ENCODE assay signal across 19 mouse cellular contexts in genomic region chr4:57892001-57892586, GRCm38 (mm10). TPM values are rescaled to one million over a fixed set of nuclear protein-coding genes. Genes with fewer than 3 reads are reported as not detected.
DNase-seq lines count a peak whose midpoint lies in the region; ATAC-seq and TF ChIP-seq lines count a peak whose summit lies in the region.
"Had no signal": no experiment of that assay in that cellular context is flagged by ENCODE, and none has a peak within 500 bp of the region (broad histone marks: within the 10 kb centered on the region; RNA-seq: fewer than 3 reads in every experiment).

No protein-coding gene starts in this region.

- intact Hi-C loops in gastrocnemius, postnatal 36 days (cut with DNase I): no loop called here

- peak overlapping the region; percentile 62 for H3K27ac ChIP-seq in hindbrain, embryonic 12.5 days
- H3K27ac ChIP-seq in midbrain, embryonic 12.5 days (replicated peaks): peak overlapping the region; percentile 52
- peak overlapping the region; percentile 37; the same call in 1 of the 2 replicates for H3K27ac ChIP-seq in neural tube, embryonic 15.5 days (replicated peaks)
- H3K27ac ChIP-seq: gastrocnemius, adult 2 months; heart, adult 2 months; kidney, embryonic 15.5 days; layer of hippocampus, adult 2 months; lung, embryonic 15.5 days had no signal

- no peaks in the 10 kb centered on the region for H3K27me3 ChIP-seq in hindbrain, embryonic 12.5 days
- H3K27me3 ChIP-seq in midbrain, embryonic 12.5 days: no peaks in the 10 kb centered on the region
- H3K27me3 ChIP-seq in neural tube, embryonic 15.5 days (replicated peaks): no peaks in the 10 kb centered on the region
- H3K27me3 ChIP-seq: kidney, embryonic 15.5 days; lung, embryonic 15.5 days had no signal

- WGBS in hindbrain, embryonic 12.5 days: 40% methylated on average over 10 of the region's 10 CpGs
- 53% methylated on average over 10 of the region's 10 CpGs for WGBS in midbrain, embryonic 12.5 days
- 46% methylated on average over 10 of the region's 10 CpGs for WGBS in neural tube, embryonic 15.5 days
- WGBS in lung, adult 2 months: 84% methylated on average over 10 of the region's 10 CpGs

- H3K4me1 ChIP-seq in hindbrain, embryonic 12.5 days: peaks cover 24% of the 10 kb centered on the region
- peaks cover 18% of the 10 kb centered on the region for H3K4me1 ChIP-seq in midbrain, embryonic 12.5 days
- peaks cover 13% of the 10 kb centered on the region for H3K4me1 ChIP-seq in neural tube, embryonic 15.5 days
- H3K4me1 ChIP-seq in lung, adult 2 months (ENCODE audit: control insufficient read depth, insufficient read depth, low read length): no peaks in the 10 kb centered on the region

- no peaks in the 10 kb centered on the region for H3K36me3 ChIP-seq in hindbrain, embryonic 12.5 days
- no peaks in the 10 kb centered on the region for H3K36me3 ChIP-seq in midbrain, embryonic 12.5 days
- H3K36me3 ChIP-seq in neural tube, embryonic 15.5 days: no peaks in the 10 kb centered on the region
- H3K36me3 ChIP-seq: G1E had no signal

- no peak overlapping the region for H3K9ac ChIP-seq in hindbrain, embryonic 12.5 days
- H3K9ac ChIP-seq in midbrain, embryonic 12.5 days (replicated peaks): no peak overlapping the region
- no peak overlapping the region for H3K9ac ChIP-seq in neural tube, embryonic 15.5 days (replicated peaks)
- H3K9ac ChIP-seq: kidney, embryonic 15.5 days; lung, embryonic 15.5 days had no signal

- 0 out of 2 replicates have a peak overlapping the region, but pooled peaks have one; percentile 3 for H3K4me2 ChIP-seq in hindbrain, embryonic 12.5 days (replicated peaks)
- no peak overlapping the region for H3K4me2 ChIP-seq in midbrain, embryonic 12.5 days (replicated peaks)
- no peak overlapping the region for H3K4me2 ChIP-seq in neural tube, embryonic 15.5 days
- H3K4me2 ChIP-seq: kidney, embryonic 15.5 days; liver, embryonic 11.5 days; lung, embryonic 15.5 days had no signal

- peak; percentile 79 for ATAC-seq in hindbrain, embryonic 12.5 days (ENCODE audit: low FRiP score)
- ATAC-seq in midbrain, embryonic 12.5 days (ENCODE audit: low FRiP score, low read depth): peak; percentile 76; the same call in 1 of the 2 replicates
- peak; percentile 52 for ATAC-seq in neural tube, embryonic 15.5 days (ENCODE audit: low FRiP score)

- no peaks in the 10 kb centered on the region for H3K9me3 ChIP-seq in hindbrain, embryonic 12.5 days (replicated peaks)
- H3K9me3 ChIP-seq in midbrain, embryonic 12.5 days: no peaks in the 10 kb centered on the region
- no peaks in the 10 kb centered on the region for H3K9me3 ChIP-seq in neural tube, embryonic 15.5 days (replicated peaks)
- H3K9me3 ChIP-seq: kidney, embryonic 15.5 days; lung, embryonic 15.5 days had no signal

- no peak overlapping the region for H3K4me3 ChIP-seq in hindbrain, embryonic 12.5 days
- H3K4me3 ChIP-seq in midbrain, embryonic 12.5 days: no peak overlapping the region
- H3K4me3 ChIP-seq in neural tube, embryonic 15.5 days (replicated peaks): no peak overlapping the region
- no peak overlapping the region for H3K4me3 ChIP-seq in lung, adult 2 months (replicated peaks; ENCODE audit: extremely low read depth, low read depth, low read length)
- H3K4me3 ChIP-seq: gastrocnemius, adult 2 months; heart, adult 2 months; kidney, embryonic 15.5 days; layer of hippocampus, adult 2 months; lung, embryonic 15.5 days had no signal

- peak; percentile 26 for DNase-seq in testis, postnatal 10 days (ENCODE audit: low spot score)
- no peak for DNase-seq in testis, postnatal 14 days (ENCODE audit: low spot score)
- no peak for DNase-seq in lung, adult 2 months
- no peak for DNase-seq in thymus, adult 18-20 months
- no peak for DNase-seq in gastrocnemius, postnatal 36 days
- DNase-seq: adrenal gland, adult 2 months; cerebellum, postnatal 10 days; gastrocnemius, adult 2 months; retina, postnatal 1 day; thymus, postnatal 36 days had no signal

- TF ChIP-seq CTCF in lung, adult 2 months (IDR thresholded peaks at IDR 0.05; ENCODE audit: insufficient read depth, low read length): no peak

- TF ChIP-seq POLR2A in lung, adult 2 months (IDR thresholded peaks at IDR 0.05; ENCODE audit: borderline replicate concordance, extremely low read depth, low read depth, low read length): no peak

RNA-seq across cellular contexts. Expression of gene D630039A03Rik, which starts 24.0 kb away (rescaled TPM):
- 0.31 and 0.45 TPM in 2 replicates for polyA plus RNA-seq in hindbrain, embryonic 12.5 days (2016; fragmentation: Nextera tagmentation; extraction: Ambion mirVana)
- 0.06 TPM in 1 of 2 replicates, not detected in the other for polyA plus RNA-seq in midbrain, embryonic 12.5 days (2016; fragmentation: Nextera tagmentation; extraction: Ambion mirVana)
- polyA plus RNA-seq in neural tube, embryonic 15.5 days (2015; fragmentation: Nextera tagmentation; extraction: Ambion mirVana): 0.36 and 0.74 TPM in 2 replicates
- 3.2 and 5.4 TPM in 2 replicates for polyA plus RNA-seq in lung, adult 2 months (2012; rRNA removed)
- total RNA-seq in gastrocnemius, postnatal 36 days (2021): not detected
- polyA plus RNA-seq: G1E had no signal
